Mouse (Mus musculus) embryonic stem cell, embryonic (primary cell): ENCODE data around the gene Mst1.

Experiments
- CTCF ChIA-PET, 4 experiments: fragments of 300-600 bp in 2 of 4; fragments of 350-600 bp in 2 of 4; sonication (Branson Sonifier 250); formaldehyde crosslinking; loops; one replicate each; lab custom pipeline; 2022; ENCODE audit warnings: inconsistent platforms in 2 of 4; lab: Charles Lee
- POLR2A ChIA-PET, 4 experiments: fragments of 300-600 bp in 2 of 4; fragments of 350-600 bp in 2 of 4; sonication (Branson Sonifier 250); formaldehyde crosslinking; loops; one replicate each; lab custom pipeline; 2022; ENCODE audit warnings: antibody characterized with exemption in 4 of 4, inconsistent platforms in 1 of 4; lab: Charles Lee

The Mst1 gene

DNA sequence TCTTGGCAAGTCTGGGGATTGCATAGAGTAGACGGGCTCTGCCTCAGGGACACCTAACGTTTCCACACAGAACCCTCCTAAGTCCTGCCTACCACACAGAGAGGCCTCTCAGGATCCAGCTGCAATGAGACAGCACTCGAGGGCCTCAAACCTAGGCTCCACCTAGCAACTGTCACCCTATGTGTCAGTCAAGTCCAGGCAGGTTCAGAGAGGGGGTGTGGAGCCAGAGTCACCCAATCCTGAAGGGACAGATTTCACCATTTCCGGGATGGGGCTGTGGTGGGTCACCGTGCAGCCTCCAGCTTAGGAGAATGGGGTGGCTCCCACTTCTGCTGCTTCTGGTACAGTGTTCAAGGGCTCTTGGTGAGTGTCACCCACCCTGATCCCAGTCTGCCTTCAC lies at the start of gene Mst1:
Gene Mst1 (plus strand): TSS at position 269 of the 400 bp plus-strand sequence.
- CTCF ChIA-PET, result interaction anchor here in 2 of 4 experiments (0.6 to 2.8 kb wide), 11 partner anchors 12 to 192 kb away, joined by 3 to 15 read pairs (median 4); partner anchors contain the start of genes Amigo3 (in 1 of the 2), Apeh (in 1 of the 2) and Mon1a (in 1 of the 2)
- POLR2A ChIA-PET, result interaction anchor here in 3 of 4 experiments (0.6 to 4.2 kb wide), 17 partner anchors 11 to 911 kb away, joined by 3 to 30 read pairs (median 4); partner anchors contain the start of genes Apeh (in 2 of the 3), Gmppb (in 1 of the 3), Nicn1 (in 1 of the 3) and Pfkfb4 (in 1 of the 3)

DNA sequence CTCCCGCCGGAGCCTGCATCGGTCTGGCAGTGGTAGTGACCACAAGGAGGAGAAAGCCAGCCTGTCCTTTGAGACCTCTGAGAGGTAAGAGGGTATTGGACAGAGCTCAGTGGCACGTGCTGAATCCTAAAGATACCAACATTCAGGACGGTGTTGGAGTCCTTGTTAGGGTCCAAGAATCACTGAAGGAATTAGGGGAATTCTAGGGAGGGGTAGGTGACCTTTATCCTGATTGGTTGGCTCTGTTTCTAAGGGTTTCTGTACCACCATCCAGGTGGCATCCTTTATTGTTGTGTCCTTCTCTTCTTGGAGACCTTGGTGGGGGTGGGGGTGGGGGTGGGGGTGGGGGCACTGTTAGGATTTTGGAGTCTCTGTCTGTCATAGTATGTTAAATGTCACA lies 48.1 kb upstream of the Mst1 start:
- CTCF ChIA-PET, result interaction anchor here in 1 of 4 experiments (0.6 to 0.8 kb wide), 3 partner anchors 21 to 237 kb away, joined by 3 to 5 read pairs (median 3); partner anchors contain the start of gene Amigo3
- POLR2A ChIA-PET, result interaction anchor here in 3 of 4 experiments (0.6 to 3.0 kb wide), 16 partner anchors 8 to 445 kb away, joined by 3 to 12 read pairs (median 4); partner anchors contain the start of genes Gmppb (in 2 of the 3), Ip6k1 (in 2 of the 3), Cdhr4 (in 1 of the 3) and Rbm6 (in 1 of the 3)

DNA sequence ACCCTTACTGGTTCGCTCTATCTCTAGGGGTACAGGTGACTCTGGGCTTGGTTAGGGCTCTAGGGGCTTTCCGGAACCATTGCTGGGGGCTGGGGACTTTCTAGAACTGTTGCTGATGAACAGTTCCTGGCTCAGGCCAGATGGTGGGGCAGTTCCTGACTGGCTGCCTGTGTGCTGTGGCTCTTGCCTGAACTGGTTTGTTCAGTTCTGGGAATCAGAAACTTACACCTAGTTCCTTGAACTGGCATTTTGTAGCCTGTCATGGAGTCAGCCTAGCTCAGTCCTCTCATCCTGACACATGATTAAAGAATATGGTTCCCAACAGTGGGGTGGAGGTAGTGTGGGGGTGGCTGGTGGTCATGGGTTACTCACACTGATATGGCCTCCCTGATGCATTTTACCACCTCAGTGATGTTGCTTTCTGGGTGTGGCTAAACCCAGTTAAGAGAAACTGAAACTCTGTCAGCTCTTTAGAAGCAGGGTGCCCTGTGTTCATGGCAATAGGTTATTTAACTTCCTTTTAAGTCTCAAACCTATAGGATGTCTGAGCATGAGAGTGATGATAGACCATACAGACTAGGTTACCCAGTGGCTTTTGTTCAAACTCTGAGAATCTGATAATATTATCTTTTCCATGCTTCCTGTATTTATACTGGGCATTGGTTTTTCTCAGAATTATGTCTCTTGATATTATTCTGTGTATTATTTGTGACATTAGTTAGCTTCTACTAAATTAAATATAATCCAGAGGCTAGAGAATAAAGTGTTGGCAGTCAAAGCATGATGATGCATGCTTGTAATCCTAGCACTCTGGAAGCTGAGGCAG lies 44.7 kb upstream of the Mst1 start:
- CTCF ChIA-PET, result interaction anchor here in 3 of 4 experiments (0.6 to 2.2 kb wide), 9 partner anchors 9 to 134 kb away, joined by 3 to 8 read pairs (median 4); partner anchors contain the start of gene Amigo3 (in 2 of the 3)

DNA sequence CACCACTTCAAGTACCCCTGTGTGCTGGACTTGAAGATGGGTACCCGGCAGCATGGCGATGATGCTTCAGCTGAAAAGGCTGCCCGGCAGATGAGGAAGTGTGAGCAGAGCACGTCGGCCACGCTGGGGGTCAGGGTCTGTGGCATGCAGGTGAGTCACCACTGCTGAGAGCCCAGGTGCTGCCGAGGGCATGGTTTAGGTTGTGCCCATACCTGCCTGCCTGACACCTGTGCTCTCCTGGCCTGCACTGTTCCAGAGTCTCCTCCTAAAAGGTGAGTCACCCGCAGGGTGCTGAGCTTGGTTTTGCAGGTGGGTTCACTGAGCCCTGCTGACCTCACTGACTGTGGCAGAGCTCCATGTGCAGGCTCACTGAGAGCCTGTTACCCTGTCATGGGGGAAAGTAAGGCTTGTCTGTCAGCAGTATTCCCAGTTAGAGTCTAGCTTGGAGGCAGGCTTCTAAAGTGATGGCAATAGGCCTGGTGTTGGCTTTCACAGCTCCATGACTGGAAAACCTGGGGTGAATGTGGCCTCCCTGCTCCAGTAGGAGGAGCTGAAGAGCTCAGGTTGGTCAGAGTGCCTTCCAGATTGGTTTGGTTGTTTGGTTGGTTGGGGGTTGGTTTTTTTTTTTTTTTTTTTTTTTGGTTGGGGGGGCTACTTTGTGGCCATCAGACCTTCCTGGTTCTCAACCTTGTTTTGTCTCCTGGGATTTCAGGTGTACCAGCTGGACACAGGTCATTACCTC lies 35.3 kb upstream of the Mst1 start:
- ChIA-PET CTCF (interaction anchor here (0.5 to 1.9 kb wide), 73 partner anchors 9 to 1199 kb away, joined by 3 to 28 read pairs (median 4); partner anchors contain the start of genes Cdhr4 (in 2 of the 4), Amigo3 (in 1 of the 4), Apeh (in 1 of the 4) and Inka1 (in 1 of the 4)), POLR2A (interaction anchor here (0.5 to 3.2 kb wide), 41 partner anchors 8 to 1225 kb away, joined by 3 to 26 read pairs (median 4); partner anchors contain the start of genes Amigo3 (in 2 of the 4), Ip6k1 (in 2 of the 4), Gnai2 (in 1 of the 4) and Inka1 (in 1 of the 4))

More for the DNA sequence above, 44.7 kb upstream of the Mst1 start:
- POLR2A ChIA-PET, result interaction anchor here in 2 of 4 experiments (0.6 to 3.3 kb wide), 11 partner anchors 9 to 128 kb away, joined by 3 to 15 read pairs (median 4); partner anchors contain the start of genes Gmppb (in 1 of the 2) and Ip6k1 (in 1 of the 2)

DNA sequence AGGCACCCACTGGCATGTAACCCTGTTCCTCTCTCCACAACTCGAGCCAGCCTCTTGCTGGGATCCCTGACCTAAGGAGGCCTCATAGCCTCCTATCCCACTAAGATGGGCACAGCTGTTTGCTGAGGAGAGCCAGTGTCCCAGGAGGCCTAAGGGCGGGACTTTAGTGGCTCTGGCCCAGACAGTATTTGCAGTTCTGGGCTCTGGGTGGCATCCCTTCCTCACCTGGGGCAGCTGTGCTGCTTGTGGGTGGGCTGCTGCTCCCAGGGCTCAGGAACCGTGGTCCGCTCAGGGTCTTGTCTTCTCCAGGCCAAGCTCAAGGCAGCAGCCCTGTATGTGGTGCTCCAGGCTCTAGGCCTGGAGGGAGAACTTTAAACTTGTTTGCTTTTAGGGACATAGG lies 33.7 kb upstream of the Mst1 start:
- POLR2A ChIA-PET, result interaction anchor here in 2 of 4 experiments (0.9 to 2.4 kb wide), 4 partner anchors 11 to 44 kb away, joined by 3 to 5 read pairs (median 4); partner anchors contain the start of gene Ip6k1 (in 1 of the 2)
- CTCF ChIA-PET, result interaction anchor here in 2 of 4 experiments (0.5 to 1.7 kb wide), 3 partner anchors 11 to 154 kb away, joined by 3 to 4 read pairs (median 3); no protein-coding TSS in a partner anchor

DNA sequence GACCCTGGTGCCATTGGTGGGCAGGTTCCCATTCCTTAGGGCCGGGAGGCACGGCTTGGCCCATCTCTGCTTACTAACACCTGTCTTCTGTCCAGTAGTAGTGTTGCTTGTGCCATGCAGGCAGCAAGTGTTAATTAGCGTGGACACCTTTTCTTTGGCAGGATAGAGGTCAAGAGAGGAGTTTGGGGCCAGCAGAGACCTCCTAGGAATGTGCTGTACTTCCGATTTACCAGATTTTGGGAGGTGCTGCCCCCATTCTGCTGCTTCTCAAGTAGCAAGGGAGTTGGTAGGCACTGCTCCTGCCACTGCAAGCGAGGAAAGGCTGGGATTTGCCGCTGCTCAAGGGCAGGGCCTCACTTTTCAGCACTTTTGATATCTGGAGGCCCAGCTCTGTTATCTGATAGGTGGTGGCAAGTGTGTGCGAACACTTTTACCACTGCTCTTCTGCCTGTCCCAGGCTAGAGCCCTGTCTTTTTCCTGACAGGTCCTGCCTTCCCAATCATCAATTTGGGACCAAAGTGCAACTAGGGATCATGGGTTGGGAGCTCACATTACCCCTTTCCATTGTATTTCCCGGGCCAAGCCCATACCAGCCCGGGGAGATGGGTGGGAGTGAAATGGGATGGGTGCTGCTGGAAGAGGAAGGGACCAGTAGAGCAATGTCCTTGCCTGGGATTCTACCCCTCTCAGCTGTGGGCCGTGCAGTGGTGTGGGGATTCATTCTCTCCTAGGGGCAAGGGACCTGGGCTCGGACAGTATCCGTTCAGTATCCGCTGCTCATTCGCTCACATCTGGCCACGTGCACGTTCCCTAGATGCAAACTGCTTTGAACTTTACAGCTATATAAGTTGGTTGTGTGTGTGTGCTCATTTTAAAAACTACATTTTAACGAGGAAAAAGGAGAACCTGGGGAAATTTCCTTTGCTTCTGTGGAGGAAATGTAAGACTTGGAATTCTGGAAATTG lies 32.4 kb upstream of the Mst1 start:
- ChIA-PET POLR2A (interaction anchor here in 3 of 4 experiments (0.7 to 2.6 kb wide), 29 partner anchors 8 to 260 kb away, joined by 3 to 12 read pairs (median 4); partner anchors contain the start of genes Ip6k1 (in 3 of the 3), Apeh (in 1 of the 3), Gm20662 (in 1 of the 3) and Mst1r (in 1 of the 3)), CTCF (interaction anchor here (1.0 to 1.7 kb wide), 5 partner anchors 18 to 147 kb away, joined by 3 to 6 read pairs (median 4); no protein-coding TSS in a partner anchor)

DNA sequence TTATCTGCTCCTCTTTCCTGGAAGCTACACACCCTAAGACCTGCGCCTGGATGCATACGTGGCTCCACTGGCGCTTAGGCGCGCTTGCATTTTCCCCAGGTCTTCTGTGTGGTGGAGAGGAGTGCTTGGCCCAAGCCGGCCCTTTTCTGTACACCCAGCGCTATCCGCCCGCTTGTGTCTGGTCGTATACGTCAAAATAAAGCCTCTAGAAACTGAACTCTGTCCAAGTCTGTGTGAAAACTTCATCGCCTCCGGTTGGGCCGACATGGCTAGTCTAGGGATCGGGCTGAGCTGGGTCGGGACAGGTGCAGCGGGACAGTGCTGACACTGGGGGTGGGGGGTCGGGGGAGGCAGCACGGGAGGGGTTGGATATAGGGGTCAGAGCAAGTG lies 31.7 kb upstream of the Mst1 start:
- POLR2A ChIA-PET, result interaction anchor here in 3 of 4 experiments (0.6 to 2.6 kb wide), 40 partner anchors 9 to 422 kb away, joined by 3 to 12 read pairs (median 4); partner anchors contain the start of genes Apeh (in 2 of the 3), Ip6k1 (in 2 of the 3), Gm20662 (in 1 of the 3) and Mon1a (in 1 of the 3)

DNA sequence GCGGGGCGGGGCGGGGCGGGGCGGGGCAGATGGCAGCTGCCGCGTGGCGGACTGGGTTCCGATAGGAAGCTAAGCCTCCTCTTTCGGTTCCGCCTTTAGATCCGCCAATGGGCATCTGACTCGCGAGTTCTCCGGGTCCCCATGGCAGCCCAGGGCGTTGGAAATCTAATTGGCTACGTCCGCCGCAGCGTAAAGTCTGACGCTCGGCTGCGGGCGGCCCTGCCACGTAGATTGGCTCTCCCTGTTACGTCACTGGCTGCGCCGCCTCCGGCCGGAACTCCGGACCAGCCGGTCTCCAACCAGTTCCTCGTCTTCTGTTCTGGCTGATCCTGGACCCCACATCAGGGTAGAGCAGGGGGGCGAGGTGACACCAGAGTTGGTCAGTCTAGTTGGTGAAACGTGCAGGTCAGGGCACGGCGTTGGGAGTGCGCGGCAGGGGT lies 31.2 kb upstream of the Mst1 start, which contains the start of gene Gmppb:
Gene Gmppb (plus strand): TSS at position 227 of the 440 bp plus-strand sequence.
- ChIA-PET CTCF (interaction anchor here in 3 of 4 experiments (1.0 to 2.0 kb wide), 9 partner anchors 11 to 148 kb away, joined by 3 to 9 read pairs (median 5); partner anchors contain the start of gene Mst1r (in 1 of the 3)), POLR2A (interaction anchor here in 3 of 4 experiments (0.6 to 2.6 kb wide), 41 partner anchors 8 to 422 kb away, joined by 3 to 12 read pairs (median 4); partner anchors contain the start of genes Ip6k1 (in 2 of the 3), Apeh (in 1 of the 3), Gm20662 (in 1 of the 3) and Mon1a (in 1 of the 3))

More for the DNA sequence above, 31.7 kb upstream of the Mst1 start:
- CTCF ChIA-PET, result interaction anchor here (1.0 to 2.0 kb wide), 10 partner anchors 10 to 147 kb away, joined by 3 to 9 read pairs (median 5); partner anchors contain the start of gene Mst1r (in 1 of the 4)

DNA sequence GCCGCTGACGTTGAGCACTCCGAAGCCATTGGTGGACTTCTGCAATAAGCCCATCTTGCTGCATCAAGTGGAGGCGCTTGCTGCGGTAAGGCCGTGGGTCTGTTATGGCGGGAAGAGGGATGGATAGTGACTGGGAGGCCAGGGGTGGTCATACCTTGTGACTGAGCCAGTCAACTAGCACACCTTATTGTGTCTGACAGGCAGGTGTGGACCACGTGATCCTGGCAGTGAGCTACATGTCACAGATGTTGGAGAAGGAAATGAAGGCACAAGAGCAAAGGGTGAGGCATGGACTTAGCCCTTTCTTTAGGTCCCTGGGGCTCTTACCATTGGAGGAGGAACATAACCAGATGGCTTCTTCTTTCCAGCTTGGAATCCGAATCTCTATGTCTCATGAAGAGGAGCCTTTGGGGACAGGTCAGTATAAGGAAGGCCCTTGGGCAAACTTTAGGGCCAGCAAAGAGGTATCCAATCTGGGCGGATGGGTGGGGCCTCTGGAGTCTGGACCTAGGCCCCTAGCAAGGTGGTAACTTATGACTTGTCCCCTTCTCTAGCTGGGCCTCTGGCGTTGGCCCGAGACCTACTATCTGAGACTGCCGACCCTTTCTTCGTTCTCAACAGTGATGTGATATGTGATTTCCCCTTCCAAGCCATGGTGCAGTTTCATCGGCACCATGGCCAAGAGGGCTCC lies 30.5 kb upstream of the Mst1 start:
- POLR2A ChIA-PET, result interaction anchor here in 3 of 4 experiments (0.5 to 2.6 kb wide), 23 partner anchors 8 to 1838 kb away, joined by 3 to 12 read pairs (median 5); partner anchors contain the start of genes Ip6k1 (in 2 of the 3), Mon1a (in 1 of the 3) and Mst1 (in 1 of the 3)

DNA sequence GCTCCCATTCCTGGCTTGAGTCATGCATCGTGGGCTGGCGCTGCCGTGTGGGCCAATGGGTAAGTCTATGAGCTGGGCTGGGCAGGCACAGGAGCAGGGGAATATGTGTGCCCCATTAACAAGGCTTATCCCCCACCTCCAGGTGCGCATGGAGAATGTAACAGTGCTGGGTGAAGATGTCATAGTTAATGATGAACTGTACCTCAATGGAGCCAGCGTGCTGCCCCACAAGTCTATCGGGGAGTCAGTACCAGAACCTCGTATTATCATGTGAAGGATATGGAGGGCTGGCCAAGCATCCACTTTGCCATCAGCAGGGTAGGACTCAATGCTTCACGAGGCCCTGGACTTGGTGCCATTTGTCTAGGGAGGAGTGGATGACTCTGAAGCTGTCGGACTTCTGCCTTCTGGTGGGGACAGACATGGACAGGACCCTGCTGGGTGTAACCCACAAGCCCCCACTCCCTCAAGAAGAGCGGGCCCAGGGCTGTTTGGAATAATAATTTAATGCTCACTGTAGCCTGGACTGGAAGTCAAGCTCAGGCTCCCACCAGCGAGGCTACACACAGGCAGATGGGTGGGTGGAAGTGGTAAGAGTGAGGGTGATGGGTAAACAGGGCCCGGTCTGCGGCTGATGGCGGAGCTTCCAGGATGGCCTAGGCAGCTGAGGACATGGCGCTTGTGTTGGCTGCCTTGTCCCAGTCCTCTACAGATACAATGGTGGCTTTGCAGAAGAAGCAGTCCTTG lies 28.9 kb upstream of the Mst1 start:
- POLR2A ChIA-PET, result interaction anchor here in 2 of 4 experiments (0.6 to 4.7 kb wide), 3 partner anchors 43 to 150 kb away, joined by 3 to 43 read pairs (median 4); partner anchors contain the start of gene Mst1r (in 1 of the 2)
- CTCF ChIA-PET, result interaction anchor here in 2 of 4 experiments (0.7 to 7.1 kb wide), 7 partner anchors 12 to 527 kb away, joined by 3 to 139 read pairs (median 18); partner anchors contain the start of gene Mst1r (in 1 of the 2)

More for the DNA sequence above, 30.5 kb upstream of the Mst1 start:
- CTCF ChIA-PET, result interaction anchor here in 2 of 4 experiments (1.0 to 2.0 kb wide), 5 partner anchors 11 to 148 kb away, joined by 3 to 6 read pairs (median 5); partner anchors contain the start of gene Mst1r (in 1 of the 2)

DNA sequence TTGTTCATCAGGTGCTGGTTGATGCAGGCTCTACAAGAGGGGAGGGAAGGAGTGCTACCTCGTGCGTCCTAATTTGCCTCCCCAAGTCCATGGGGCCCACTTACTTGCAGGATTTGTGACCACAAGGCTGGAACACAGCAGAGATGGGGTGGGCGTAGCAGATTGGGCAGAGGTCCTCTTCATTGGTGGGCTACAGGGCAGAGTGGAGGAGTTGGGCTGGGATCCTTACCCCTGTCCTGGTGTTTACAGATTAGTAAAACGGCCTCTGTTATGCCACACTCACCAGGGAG lies 28.4 kb upstream of the Mst1 start:
- POLR2A ChIA-PET, result interaction anchor here in 2 of 4 experiments (0.8 to 4.7 kb wide), 6 partner anchors 7 to 203 kb away, joined by 3 to 43 read pairs (median 15); partner anchors contain the start of gene Mst1r (in 1 of the 2)

DNA sequence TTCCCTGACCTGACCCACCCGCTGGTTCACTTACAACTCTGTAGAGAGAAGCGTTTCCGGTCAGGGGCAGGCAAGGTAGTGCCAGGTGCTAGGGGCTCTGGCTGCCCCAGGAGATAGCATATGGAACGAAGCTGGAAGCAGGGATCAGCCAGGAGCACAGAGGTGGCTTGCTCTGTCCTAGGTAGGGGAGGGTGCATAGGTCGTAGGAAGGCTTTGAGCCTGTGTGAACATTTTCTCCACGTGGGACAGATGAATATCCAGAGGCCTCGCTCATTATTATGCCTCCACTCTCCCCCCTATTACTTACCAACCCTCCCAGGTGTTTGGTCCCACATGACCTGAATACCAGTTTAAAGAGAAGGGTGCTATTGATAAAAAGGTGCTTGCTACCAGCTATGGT lies 27.8 kb upstream of the Mst1 start:
- POLR2A ChIA-PET, result interaction anchor here in 3 of 4 experiments (0.5 to 4.7 kb wide), 58 partner anchors 7 to 470 kb away, joined by 3 to 43 read pairs (median 4); partner anchors contain the start of genes Ip6k1 (in 3 of the 3), Dag1 (in 2 of the 3), Mst1r (in 2 of the 3) and Apeh (in 1 of the 3)

More for the DNA sequence above, 28.4 kb upstream of the Mst1 start:
- CTCF ChIA-PET, result interaction anchor here in 2 of 4 experiments (0.7 to 7.1 kb wide), 8 partner anchors 11 to 527 kb away, joined by 3 to 139 read pairs (median 18); partner anchors contain the start of gene Mst1r (in 1 of the 2)

More for the DNA sequence above, 27.8 kb upstream of the Mst1 start:
- CTCF ChIA-PET, result interaction anchor here (0.6 to 7.1 kb wide), 40 partner anchors 7 to 440 kb away, joined by 3 to 139 read pairs (median 6); partner anchors contain the start of genes Apeh (in 2 of the 4), Mst1r (in 2 of the 4), Cdhr4 (in 1 of the 4) and Dag1 (in 1 of the 4)
